Mouse (Mus musculus) CH12.LX (cell line): ENCODE results near the gene Psmd9. TPM values are rescaled to one million over a fixed set of nuclear protein-coding genes. Genes with fewer than 3 reads are reported as not detected.

ENCODE experiments used
- DNase-seq: peaks from one replicate; pipeline ENCODE4 v3.0.0-alpha.2; 2013; ENCODE audit errors: extremely low read depth
- H3K27ac ChIP-seq: 2 replicates; pipeline ENCODE4 v1.5.1; 2012; ENCODE audit warnings: low read depth, mild to moderate bottlenecking, control low read depth, moderate library complexity; ENCODE audit not compliant: insufficient read depth
- H3K27me3 ChIP-seq: replicated peaks from 2 replicates; pipeline ENCODE3; 2012; ENCODE audit warnings: inconsistent platforms
- H3K36me3 ChIP-seq, 2 experiments: replicated peaks in 1 of 2; 2 replicates each; pipeline versions ENCODE3 to v1.6.1; 2012; ENCODE audit warnings: inconsistent platforms in 1 of 2, low read length in 1 of 2, mild to moderate bottlenecking in 1 of 2, mixed read lengths in 1 of 2, moderate library complexity in 1 of 2; ENCODE audit not compliant: control insufficient read depth in 1 of 2, insufficient read depth in 1 of 2
- H3K4me1 ChIP-seq, 2 experiments: 2 replicates each; pipeline ENCODE4 v1.6.1; 2012; ENCODE audit warnings: inconsistent platforms in 1 of 2, moderate library complexity in 1 of 2; ENCODE audit not compliant: insufficient read depth in 2 of 2, control insufficient read depth in 1 of 2
- H3K4me2 ChIP-seq: 2 replicates; pipeline ENCODE4 v1.6.1; 2012; ENCODE audit warnings: low read depth, mild to moderate bottlenecking, control low read depth; ENCODE audit not compliant: poor library complexity, insufficient read depth, severe bottlenecking
- H3K4me3 ChIP-seq, 3 experiments: fragments of 150-350 bp in 1 of 3; sonication (generic) in 1 of 3; replicated peaks in 1 of 3; 2 replicates each; pipeline versions ENCODE3 to v1.5.1; 2011 to 2012; ENCODE audit warnings: low read depth in 2 of 3, low read length in 2 of 3, mild to moderate bottlenecking in 2 of 3, moderate library complexity in 2 of 3, control low read depth in 1 of 3, improper control_type of control experiment in 1 of 3, inconsistent platforms in 1 of 3, mixed read lengths in 1 of 3; ENCODE audit not compliant: poor library complexity in 1 of 3
- H3K79me2 ChIP-seq: replicated peaks from 2 replicates; pipeline ENCODE4 v1.6.1; 2012; ENCODE audit warnings: mild to moderate bottlenecking, moderate library complexity; ENCODE audit not compliant: control insufficient read depth, poor library complexity, insufficient read depth, severe bottlenecking; ENCODE audit errors: extremely low read depth
- H3K9ac ChIP-seq: 2 replicates; pipeline ENCODE4 v1.6.1; 2012; ENCODE audit warnings: low read depth, mild to moderate bottlenecking, control low read depth, moderate library complexity; ENCODE audit not compliant: insufficient read depth
- H3K9me3 ChIP-seq: replicated peaks from 2 replicates; pipeline ENCODE3; 2012; ENCODE audit warnings: low read length, inconsistent platforms, mixed read lengths
- BHLHE40 ChIP-seq: IDR thresholded peaks from 2 replicates; pipeline ENCODE4 v1.6.1; 2011; ENCODE audit warnings: mild to moderate bottlenecking, low read depth, low read length, improper control_type of control experiment
- CHD2 ChIP-seq: IDR thresholded peaks from 2 replicates; pipeline ENCODE4 v1.6.1; 2011; ENCODE audit warnings: low read length, improper control_type of control experiment
- E2F4 ChIP-seq: IDR thresholded peaks from 2 replicates; pipeline ENCODE4 v1.6.1; 2011; ENCODE audit warnings: low read depth, low read length, improper control_type of control experiment; ENCODE audit not compliant: insufficient replicate concordance
- EP300 ChIP-seq: IDR thresholded peaks from 2 replicates; pipeline ENCODE4 v1.6.1; 2011; ENCODE audit warnings: low read length, improper control_type of control experiment
- HCFC1 ChIP-seq: IDR thresholded peaks from 2 replicates; pipeline ENCODE4 v1.6.1; 2012; ENCODE audit warnings: low read depth, mild to moderate bottlenecking, inconsistent platforms, low read length, improper control_type of control experiment
- IRF4 ChIP-seq: IDR thresholded peaks from 2 replicates; pipeline ENCODE4 v1.6.1; 2014; ENCODE audit warnings: low read depth, mild to moderate bottlenecking, inconsistent platforms, low read length, improper control_type of control experiment
- JUND ChIP-seq: conservative IDR thresholded peaks from 2 replicates; pipeline ENCODE4 v1.6.1; 2011; ENCODE audit warnings: low read depth, low read length, improper control_type of control experiment
- MAFK ChIP-seq: IDR thresholded peaks from 2 replicates; pipeline ENCODE4 v1.6.1; 2011; ENCODE audit warnings: low read length, improper control_type of control experiment; ENCODE audit not compliant: insufficient replicate concordance
- MAX ChIP-seq: IDR thresholded peaks from 2 replicates; pipeline ENCODE4 v1.6.1; 2011; ENCODE audit warnings: low read length, improper control_type of control experiment
- MXI1 ChIP-seq: IDR thresholded peaks from 2 replicates; pipeline ENCODE4 v1.6.1; 2011; ENCODE audit warnings: mild to moderate bottlenecking, low read depth, low read length, improper control_type of control experiment
- NELFE ChIP-seq: IDR thresholded peaks from 2 replicates; pipeline ENCODE4 v1.6.1; 2011; ENCODE audit warnings: low read depth, low read length, improper control_type of control experiment
- POLR2A ChIP-seq: IDR thresholded peaks from 2 replicates; pipeline ENCODE4 v1.6.1; 2011; ENCODE audit warnings: low read depth, mild to moderate bottlenecking, improper control_type of control experiment, low read length
- POLR2AphosphoS2 ChIP-seq: IDR thresholded peaks from 2 replicates; pipeline ENCODE4 v1.6.1; 2011; ENCODE audit warnings: low read depth, low read length, improper control_type of control experiment
- RAD21 ChIP-seq: IDR thresholded peaks from 2 replicates; pipeline ENCODE4 v1.6.1; 2011; ENCODE audit warnings: low read depth, mild to moderate bottlenecking, low read length, improper control_type of control experiment, moderate library complexity
- TBP ChIP-seq: conservative IDR thresholded peaks from 2 replicates; pipeline ENCODE4 v1.6.1; 2011; ENCODE audit warnings: low read depth, low read length, improper control_type of control experiment
- USF1 ChIP-seq: IDR thresholded peaks from 2 replicates; pipeline ENCODE4 v1.6.1; 2014; ENCODE audit warnings: low read depth, mild to moderate bottlenecking, inconsistent platforms, low read length, improper control_type of control experiment
- USF2 ChIP-seq: conservative IDR thresholded peaks from 2 replicates; pipeline ENCODE4 v1.6.1; 2011; ENCODE audit warnings: low read depth, low read length, improper control_type of control experiment
- dilution Hi-C: fragments of 300-500 bp; cut with MboI; formaldehyde crosslinking; loops from 2 replicates; pipeline ENCODE4 v1.14.3; 2020; ENCODE audit warnings: low sequenced_read_pairs; ENCODE audit not compliant: extremely low pct_unique_long_range_greater_than_20kb, extremely low pct_ligation_motif_present
- in situ Hi-C: fragments of 300-500 bp; cut with MboI; formaldehyde crosslinking; loops from 3 replicates; pipeline ENCODE4 v1.14.3; 2019; ENCODE audit warnings: low sequenced_read_pairs, low pct_ligation_motif_present, low pct_unique_long_range_greater_than_20kb, mixed read lengths
- polyA plus RNA-seq: library from polyadenylated mRNA; unstranded; fragments of >175 nt; gene quantifications from 2 replicates; pipeline ENCODE4 v1.2.1, GENCODE M21; 2012; ENCODE audit warnings: low read depth; ENCODE audit not compliant: insufficient read length
- total RNA-seq, 2 experiments: library from RNA; depleted of rRNA; stranded (reverse); fragments of 300-350 nt in 1 of 2; fragments of >200 nt in 1 of 2; gene quantifications; 2 replicates each; pipeline ENCODE4 v1.2.3; 2012 to 2014

Gene Psmd9
- total and polyA plus RNA-seq, 3 experiments: 30.8 to 38.0 (median 35.5) TPM

GRCm38 (mm10) chr5:123151707-123152362 lies 17.4 kb upstream of the Psmd9 start:
- H3K79me2 ChIP-seq: peaks cover 27% of the 10 kb centered on the region
- peaks cover 9 to 44% of the 10 kb centered on the region in 2 experiments for H3K4me1 ChIP-seq
- DNase-seq: no peak
- no peak for TF ChIP-seq USF2
- no peak for TF ChIP-seq TBP
- no peak for TF ChIP-seq HCFC1
- TF ChIP-seq MXI1: no peak
- no peak for TF ChIP-seq CHD2
- TF ChIP-seq JUND: no peak
- no peak for TF ChIP-seq E2F4
- no peak for TF ChIP-seq RAD21
- no peak for TF ChIP-seq EP300
- no peak for TF ChIP-seq USF1
- no peak for TF ChIP-seq IRF4
- no peak for TF ChIP-seq NELFE
- TF ChIP-seq POLR2A: no peak
- no peak for TF ChIP-seq MAX
- TF ChIP-seq POLR2AphosphoS2: no peak
- H3K9ac ChIP-seq: peak overlapping the region; percentile 53
- peak overlapping the region; percentile 54 for H3K4me2 ChIP-seq
- peak overlapping the region; percentile 87 for H3K27ac ChIP-seq
- H3K4me3 ChIP-seq: peak overlapping the region in 2 of 3 experiments; percentile 48 to 58
- dilution Hi-C loops (no loop called here), in situ Hi-C loops (no loop called here)
- H3K27me3 ChIP-seq: no peaks in the 10 kb centered on the region
- H3K36me3 ChIP-seq: peaks cover 58 to 77% of the 10 kb centered on the region in 2 experiments
- H3K9me3 ChIP-seq: no peaks in the 10 kb centered on the region

- Histone ChIP-seq H3K27me3 (no peaks in the 10 kb centered on the region), H3K4me1 (peaks cover 9 to 42% of the 10 kb centered on the region in 2 experiments), H3K79me2 (peaks cover 24% of the 10 kb centered on the region), H3K9ac (no peak overlapping the region), H3K9me3 (no peaks in the 10 kb centered on the region), H3K36me3 (peaks cover 58 to 77% of the 10 kb centered on the region in 2 experiments), H3K4me2 (no peak overlapping the region), H3K27ac (no peak overlapping the region), H3K4me3 (no peak overlapping the region)
- peak; percentile 46 for DNase-seq
- in situ Hi-C loops: no loop called here
- TF ChIP-seq MAFK (no peak), BHLHE40 (no peak)
- dilution Hi-C loops: no loop called here
These were observed 16.3 kb upstream of the Psmd9 start for GRCm38 (mm10) chr5:123152901-123153300.
